Mouse (Mus musculus): ENCODE measurements at regions not wholly inside any gene's neighbourhood (a gene's known extent, or its start where the extent isn't known, plus 50 kb on each side); places are given as distances from the start of the nearest gene placed in this dataset.
"Not testable (repeated sequence)": the region's sequence is repeated elsewhere in the genome, so short reads cannot be mapped to it uniquely, and the experiment has no call there.

DNA sequence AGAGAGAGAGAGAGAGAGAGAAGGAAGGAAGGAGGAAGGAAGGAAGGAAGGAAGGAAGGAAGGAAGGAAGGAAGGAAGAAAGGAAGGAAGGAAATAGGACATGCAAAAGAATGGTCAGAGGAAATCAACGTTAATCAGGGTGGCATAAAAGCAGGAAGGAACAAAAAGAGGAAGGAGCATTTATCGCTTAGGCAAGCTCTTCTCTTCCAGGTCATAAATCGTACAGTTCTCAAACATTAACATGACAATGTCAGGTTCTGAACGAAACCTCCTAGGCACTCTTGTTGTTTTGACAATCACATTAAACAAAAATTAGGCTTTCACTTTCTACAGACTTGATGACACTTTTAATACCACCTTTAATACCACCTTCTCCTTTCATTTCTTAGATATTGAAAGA is 594.0 kb downstream of the Efna5 start:
- DNase-seq (ENCODE audit: low read depth), result no peak

DNA sequence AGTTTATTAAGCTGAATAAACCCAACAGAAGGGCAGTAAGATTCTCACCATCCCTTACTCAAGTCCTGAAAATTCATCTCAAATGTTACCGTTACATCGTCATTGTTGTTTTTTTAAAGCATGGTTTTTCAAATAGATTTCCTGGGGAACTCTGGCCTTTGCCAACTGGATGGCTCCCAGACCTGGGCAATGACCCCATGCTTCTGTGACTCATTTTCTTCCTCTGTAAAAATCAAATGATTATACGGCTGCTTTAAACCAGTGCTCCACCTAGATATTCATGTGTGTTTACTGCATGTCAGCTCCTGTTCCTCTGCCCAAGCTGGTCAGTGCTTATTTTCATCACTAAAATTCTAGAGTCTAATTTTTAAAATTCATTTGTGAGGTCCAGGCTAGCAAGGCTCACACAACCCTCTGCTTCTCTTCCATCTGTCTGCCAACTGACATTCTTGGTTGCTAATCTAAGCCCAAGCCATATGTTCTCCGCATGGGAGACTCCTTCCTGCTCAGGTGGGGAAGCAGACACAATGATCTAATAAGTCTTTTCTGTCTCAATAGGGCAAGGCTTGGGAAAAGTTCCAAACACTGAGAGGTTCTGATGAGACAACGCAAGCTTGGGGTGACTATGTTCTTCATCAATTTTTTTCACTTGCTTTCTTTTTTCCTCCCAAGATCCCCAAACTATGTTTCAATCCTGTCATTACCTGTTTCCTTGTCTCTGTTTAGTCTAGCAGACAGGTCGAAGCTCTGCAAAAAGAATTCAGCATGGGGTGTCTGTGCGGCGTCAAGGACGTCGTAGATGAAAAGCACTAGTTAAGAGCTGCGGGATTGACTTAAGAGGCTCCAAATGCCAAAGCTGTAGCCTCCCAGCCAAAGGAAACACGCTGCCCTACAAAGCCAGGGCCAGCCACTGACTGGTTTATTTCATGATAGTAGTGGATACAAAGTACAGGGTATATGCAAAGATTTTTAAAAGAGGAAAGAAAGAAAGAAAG is 594.7 kb downstream of the Efna5 start:
- no peak for DNase-seq (ENCODE audit: low read depth)

DNA sequence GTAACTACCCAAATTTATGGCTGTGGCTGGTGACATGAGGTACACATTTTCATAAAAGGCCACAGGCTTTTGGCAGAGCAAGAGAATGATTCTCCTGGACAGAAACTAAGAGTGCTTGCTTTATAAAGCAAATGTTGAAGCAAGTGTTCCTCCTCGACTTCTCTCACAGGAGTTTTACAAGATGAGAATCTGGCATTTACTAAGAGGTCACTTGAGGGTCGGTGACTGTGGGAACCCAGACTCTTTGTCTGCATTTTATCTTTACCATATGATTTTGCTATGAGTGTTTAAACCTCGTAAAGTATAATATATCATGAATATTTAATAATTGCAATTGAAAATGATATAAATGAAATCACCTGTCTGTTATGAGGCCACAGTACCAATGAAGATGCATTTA is 600.9 kb downstream of the Efna5 start:
- no peak for DNase-seq (ENCODE audit: low read depth)

DNA sequence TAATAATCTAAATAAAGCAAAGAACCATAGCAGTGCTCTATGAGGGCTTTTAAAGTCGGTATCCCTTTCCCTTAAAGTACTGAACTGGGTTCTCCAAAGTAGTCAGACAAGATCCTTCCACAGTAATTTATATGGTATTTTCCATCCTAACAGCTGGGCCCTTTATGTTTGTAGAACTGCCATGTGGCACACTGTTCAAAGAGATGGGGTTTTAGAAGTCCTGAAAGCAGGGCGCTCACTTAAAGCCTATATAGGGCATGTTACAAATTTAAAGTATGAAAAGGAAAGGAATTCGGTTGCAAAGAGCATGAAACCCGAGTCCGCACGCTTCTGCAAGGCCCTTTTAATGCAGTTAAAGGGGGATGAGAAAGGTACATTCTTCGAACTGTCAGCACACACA is 609.7 kb downstream of the Efna5 start:
- DNase-seq (ENCODE audit: low read depth), result no peak

DNA sequence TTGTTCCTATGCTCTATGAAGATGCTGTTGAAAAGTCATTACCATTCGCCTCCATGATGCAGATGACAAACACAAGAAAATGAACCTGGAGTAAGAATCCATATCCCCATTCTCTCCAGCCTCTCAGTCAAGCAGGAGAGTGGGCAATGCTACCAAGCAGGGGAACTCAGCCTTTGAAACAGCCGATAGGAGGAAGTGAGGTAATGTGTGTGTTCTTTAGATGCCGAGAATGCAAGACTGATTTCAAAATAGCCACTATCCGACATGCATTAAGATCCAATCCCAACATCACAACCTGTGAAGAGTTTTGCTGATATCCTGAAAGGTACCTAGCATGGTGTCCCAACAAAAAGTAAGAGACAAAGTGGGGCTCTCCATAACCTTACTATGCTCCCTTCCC is 611.8 kb downstream of the Efna5 start:
- DNase-seq (ENCODE audit: low read depth), result no peak

DNA sequence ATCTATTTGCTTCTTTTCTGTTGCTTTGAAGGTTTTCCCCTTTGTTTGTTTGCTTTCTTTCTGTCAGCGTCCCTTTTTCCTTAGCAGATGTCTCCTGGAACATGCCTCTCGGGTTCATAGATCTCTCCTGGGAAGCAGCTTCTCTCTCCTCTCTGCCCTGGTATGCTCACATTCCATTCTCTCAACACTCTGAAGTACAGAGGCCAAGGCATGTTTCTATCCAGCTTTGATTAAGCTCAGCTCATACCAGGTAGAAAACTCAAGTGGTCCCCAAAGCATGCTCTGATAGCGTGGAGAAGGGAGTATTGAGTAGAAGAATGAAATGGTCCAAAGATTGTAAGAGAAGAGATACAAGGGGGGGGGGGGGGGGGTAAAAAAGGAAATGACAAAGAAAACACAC is 627.7 kb downstream of the Efna5 start:
- no peak for DNase-seq (ENCODE audit: low read depth)

DNA sequence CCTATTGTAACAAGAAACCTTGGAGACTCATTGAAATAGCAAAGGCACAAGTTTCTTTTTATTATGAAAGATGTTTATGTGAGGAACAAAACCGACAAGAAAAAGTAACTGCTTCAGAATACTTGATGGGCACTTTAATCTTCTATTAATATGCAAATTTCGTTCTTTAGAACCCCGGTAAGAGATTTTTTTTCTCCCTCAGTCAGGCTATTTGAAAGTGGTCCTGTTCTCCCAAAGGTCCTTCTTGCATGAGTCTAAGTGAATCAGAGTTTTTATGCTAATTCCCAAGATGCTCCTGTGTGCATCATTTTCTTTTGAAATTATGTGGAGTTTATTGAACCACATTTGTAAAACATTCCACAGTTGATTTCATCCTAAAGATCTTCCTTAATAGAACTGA is 633.1 kb downstream of the Efna5 start:
- DNase-seq (ENCODE audit: low read depth), result no peak

DNA sequence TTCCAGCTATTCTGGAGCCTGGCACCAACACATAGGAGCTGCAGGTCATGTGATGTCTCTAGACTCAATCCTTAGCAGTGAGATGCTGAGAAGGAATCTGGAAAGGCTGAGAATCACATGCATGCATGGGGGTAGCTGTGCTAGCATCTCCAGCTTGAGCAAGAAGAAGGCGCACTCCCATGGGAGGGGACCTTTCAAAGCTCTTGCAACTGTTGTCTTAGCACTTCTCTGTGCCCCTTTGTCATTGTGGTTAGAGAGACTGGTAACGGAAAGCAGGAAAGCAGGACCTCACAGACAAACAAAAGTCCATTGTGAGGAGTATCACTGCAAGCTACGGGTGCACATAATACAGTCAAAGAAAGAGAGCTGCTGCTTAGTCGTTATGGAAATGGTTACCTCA is 634.5 kb downstream of the Efna5 start:
- DNase-seq (ENCODE audit: low read depth), result peak; percentile 2

DNA sequence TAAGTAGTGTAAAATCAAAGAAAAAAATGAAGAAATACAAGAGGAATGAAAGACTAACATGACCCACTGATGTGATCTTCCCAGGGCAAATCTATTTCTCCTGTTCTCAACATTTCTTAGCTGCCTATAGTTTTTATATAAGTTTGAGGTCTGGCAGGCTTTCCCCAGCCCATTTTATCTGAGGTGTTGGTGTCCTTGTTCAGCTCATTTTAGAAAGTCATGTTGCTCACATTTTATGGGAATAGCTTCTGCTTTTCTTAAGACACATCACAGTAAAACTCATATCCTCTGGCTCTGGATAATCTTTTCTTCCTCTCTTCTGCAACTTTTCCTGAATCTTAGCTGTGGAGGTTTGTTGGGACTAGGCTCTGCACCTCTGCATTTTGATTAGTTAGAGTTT is 650.2 kb downstream of the Efna5 start:
- no peak for DNase-seq (ENCODE audit: low read depth)

DNA sequence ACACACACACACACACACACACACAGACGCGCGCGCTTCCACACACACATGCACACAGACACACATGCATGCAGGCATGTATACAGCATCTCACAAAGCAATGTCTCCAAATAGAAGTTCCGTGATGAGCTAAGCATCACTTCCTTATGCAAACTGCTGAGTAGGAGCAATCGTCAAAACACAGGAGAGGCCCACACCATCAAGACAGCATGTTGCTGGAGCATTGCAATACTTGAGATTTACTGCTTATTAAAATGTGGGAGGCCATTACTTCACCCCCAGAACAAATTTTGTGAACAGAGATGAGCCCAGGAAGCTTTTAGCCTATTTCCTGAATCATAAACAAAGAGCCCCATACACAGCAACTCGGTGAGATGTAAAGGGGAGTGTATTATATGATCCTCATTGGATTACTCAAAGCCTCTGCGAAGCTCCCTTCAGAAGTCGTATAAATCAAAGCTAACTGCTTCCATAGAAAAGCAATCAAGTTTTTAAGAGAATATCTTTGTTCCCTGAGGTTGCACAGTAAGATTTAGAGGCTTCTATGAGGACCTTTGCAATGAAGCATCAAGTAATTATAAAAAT is 670.6 kb downstream of the Efna5 start:
- DNase-seq (ENCODE audit: low read depth), result no peak

DNA sequence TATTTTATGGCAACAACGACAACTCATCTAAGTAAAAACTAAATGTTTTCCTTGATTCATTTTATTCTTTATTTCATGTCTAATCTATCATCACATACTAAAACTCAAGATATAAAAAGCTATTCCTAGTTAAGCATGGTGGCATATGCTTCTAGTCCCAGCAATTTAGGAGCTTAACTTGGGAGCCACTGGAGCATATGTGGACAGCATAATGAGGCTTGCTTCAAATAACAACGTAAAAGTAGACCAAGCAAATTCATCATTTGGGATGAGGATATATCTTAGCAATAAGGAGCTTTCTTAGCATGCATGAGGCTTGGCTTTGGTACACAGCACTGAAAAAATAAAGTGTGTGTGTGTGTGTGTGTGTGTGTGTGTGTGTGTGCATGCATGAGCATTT is 678.5 kb downstream of the Efna5 start:
- no peak for DNase-seq (ENCODE audit: low read depth)

DNA sequence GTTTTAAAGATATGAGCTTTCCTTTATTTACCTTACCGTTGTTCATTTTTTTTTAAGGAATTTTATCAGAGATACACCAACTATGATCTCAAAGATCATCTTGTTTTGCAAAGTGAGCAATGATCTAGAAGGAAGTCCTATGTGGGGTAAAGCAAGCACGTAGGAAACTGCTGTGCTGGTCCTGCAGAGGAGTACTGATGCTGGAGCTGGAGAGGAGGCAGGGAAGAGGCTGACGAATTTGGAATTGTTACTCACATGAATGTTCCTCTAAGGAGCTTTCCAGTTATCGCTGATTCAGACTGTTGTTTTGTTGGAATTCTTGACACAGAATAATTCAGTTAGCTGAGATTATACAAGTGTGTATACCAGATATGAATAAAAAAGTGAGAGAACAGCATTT is 680.6 kb downstream of the Efna5 start:
- DNase-seq (ENCODE audit: low read depth), result no peak

DNA sequence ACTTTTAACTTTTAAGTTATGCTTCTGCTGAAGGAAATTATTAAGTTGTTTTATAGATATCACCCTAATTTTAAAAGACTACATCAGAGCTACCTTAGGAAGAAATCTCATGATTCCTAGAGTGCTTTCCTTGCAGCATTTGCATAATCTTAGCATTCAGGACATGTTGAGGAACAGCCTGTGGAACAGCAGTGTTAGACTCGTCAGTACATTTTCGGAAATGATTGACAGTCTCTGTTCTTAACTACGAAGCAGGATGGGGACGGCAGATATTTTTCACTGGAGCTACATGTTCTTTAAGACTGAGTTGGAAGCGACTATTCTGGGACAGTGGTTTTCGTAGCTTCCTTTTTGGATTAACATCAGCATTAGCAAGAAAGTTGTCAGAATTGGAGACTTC is 681.6 kb downstream of the Efna5 start:
- no peak for DNase-seq (ENCODE audit: low read depth)

DNA sequence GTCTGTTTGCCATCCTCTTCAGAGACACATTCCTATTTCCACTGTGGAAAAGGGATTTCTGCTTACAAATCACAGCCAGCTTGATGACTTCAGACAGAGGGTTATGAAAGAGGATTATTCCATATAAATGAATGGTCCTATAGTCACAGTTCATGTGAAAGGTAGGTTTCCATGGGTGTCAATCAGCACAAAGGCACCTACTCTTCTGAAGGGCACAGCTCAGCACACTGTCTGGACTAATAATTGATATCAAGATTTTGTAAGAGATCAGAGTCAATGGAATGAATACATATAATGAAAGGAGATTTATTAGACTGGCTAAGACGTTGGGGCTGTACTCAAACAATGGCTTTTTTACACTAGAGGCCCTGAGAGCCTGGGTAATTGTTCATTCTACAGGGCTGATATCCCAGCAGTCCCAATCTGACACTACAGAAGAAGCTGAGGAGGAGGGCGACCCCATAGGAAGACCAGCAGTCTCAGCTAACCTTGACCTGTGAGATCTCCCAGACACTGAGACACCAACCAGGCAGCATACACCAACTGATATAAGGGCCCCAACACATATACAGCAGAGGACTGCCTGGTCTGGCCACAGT is 702.4 kb downstream of the Efna5 start:
- no peak for DNase-seq (ENCODE audit: low read depth)

DNA sequence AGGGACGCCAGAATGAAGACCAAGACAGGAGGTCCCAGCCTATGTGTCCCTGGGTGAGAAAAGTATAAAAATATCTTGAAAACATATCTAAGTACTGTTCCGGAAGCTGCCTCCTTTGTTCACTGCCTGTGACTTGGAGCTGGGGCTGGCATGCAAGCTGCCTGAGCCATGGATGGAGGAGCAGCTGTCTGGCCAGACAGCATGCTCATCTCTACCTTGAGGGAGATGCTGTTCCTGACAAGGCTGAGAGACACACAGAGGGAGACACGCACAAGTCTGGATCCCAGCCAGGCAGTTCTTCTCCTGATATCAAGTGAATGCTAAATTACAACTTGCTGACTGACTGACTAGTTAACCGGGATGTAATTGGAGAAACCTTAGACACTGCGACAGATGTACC is 704.8 kb downstream of the Efna5 start:
- no peak for DNase-seq (ENCODE audit: low read depth)

DNA sequence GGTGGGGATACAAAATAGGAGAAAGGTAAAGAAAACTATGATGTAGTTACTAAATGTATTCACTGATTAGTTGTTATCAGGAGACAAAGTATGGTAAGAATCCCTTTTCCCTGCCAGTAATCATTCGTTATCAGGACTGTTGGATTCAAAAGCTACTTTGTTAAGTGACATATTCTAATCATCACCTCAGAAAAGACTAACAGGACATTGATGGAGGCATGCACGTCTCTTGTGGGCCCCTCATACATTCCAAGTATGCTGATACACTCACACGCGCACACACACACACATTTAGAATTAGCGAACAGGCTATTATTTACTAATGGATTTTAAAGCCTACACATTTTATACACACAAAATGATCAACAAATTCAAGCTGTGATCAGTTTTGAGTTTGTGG is 708.8 kb downstream of the Efna5 start:
- DNase-seq (ENCODE audit: low read depth), result no peak

DNA sequence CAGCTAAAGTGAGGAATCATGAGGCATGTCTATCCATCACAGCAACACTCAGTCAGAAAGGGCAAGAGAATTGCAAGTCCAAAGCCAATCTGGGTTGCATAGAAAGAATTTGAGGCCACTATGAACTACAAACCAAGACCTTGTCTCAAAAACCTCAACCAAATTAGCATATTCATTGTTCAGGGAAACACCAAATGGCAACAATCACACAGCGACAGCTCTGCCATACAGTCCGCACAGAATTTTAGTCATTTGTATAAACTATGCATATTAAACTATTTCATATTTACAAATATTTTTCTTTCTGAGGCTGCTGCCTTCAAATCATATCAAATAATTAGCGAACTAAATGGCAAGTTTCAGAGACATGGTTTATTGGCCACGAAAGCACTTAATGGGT is 709.6 kb downstream of the Efna5 start:
- no peak for DNase-seq (ENCODE audit: low read depth)

DNA sequence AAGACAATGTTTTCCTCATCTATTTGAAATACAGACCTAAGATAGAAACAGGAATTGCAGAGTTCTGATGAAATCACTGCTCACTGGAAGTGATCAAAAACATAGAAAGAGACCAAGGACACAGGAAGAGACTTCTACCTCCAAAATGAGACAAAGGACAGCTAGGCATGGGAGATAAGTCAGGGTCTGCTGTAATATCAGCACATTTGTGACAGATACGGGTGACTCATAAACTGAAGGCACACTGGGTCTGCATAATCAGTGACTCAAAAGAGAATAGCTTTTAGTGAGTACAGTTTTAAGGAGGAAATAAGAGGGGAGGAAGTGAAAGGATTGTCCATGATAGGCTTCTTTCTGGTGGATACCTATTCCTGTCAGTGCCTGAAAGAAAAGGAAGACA is 719.7 kb downstream of the Efna5 start:
- DNase-seq (ENCODE audit: low read depth), result no peak

DNA sequence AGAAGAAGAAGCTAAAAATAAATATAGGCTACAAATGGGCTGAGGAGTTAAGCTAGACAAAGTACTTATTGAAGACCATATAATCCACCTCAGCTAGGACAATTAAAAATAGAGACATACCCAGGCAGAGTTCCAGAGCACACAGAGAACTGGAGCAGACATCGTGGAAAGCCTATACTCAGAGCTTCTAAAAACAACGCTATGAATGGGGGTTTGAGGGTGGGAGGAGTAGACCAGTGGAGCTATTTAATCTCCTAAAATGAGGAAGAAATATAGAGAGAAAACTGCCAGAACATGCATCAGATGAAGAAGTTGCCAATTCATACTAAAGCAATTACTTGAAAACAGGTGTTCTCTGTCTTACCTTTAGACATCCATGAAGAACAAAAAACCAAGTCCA is 720.8 kb downstream of the Efna5 start:
- DNase-seq (ENCODE audit: low read depth), result no peak

DNA sequence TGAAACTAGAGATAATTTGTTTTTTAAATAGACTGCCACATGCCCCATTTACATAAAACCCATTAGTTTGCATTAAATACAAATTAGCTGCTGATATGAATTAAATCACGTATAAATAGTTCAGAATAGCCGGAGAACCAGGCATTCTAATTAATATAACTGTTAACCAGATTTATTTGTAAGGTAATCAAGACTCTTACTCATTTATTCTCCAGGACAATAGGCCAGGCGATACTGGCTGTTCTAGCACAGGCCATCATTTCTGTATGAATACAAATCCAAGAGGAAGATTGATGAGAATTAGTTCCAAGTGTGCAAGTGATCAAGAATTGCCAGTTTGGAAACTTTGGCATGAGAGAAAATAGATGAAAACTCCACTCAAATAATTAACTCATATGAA is 746.1 kb downstream of the Efna5 start:
- no peak for DNase-seq (ENCODE audit: low read depth)

DNA sequence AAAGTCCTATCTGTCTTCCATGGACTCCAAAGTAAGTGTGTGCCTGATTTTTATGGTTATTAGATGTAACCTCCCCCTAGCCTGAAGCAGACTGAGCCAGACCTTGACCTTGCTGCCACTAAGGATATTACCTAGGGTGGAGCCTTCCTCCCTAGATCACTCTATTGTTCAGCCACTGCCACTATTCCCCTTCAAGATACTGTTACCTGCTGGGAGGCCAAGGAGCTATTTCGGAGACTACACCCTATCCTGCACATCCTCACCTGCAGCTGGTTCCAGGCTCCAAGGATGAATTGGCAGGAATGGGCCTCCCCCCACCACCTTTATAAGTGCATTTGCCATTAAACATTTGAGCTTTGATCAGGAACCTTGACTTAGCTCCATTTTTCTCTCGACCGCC is 769.4 kb downstream of the Efna5 start:
- not testable (repeated sequence) for DNase-seq (ENCODE audit: low read depth)

DNA sequence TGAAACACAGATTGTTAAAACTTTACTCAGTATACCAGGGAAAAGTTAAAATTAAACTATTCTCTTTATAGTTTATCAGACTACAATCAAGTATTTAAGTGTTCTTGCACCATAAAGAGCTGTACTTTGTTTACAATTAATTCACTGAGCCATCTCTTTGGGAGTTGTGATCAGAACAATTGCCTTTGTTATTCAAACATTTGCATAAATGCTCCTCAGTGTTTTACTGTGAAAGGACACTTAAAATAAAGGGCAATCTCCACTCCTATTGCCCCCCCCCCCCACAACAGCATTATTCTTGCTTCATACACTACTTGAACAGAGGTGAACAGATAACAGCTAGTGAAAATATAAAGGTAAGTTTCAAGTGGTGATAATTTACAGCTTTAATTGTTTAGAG is 772.1 kb downstream of the Efna5 start:
- DNase-seq (ENCODE audit: low read depth), result no peak

DNA sequence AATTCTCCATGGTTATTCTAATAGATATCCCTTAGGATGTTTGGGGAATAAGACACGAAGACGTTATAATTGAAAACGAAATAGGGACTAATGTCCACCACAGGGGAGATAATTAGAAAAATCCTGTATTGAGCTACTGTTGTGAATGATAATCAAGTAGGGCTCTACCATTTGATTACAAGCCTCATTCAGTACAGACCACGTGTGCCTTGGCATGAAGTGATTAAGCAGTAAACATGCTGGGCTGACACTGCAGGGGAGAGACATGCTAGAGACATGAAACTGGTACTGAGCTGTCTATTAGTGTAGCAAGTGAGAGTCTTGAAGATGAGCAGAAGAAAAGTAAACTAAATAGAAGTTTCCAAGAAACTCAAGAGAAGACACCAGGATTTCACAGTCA is 797.8 kb downstream of the Efna5 start:
- DNase-seq (ENCODE audit: low read depth), result no peak
